Mouse (Mus musculus) induced T-regulatory cell, adult 2 months (primary cell): ENCODE measurements around the gene Mcf2l.

Experiments used
- DNase-seq: peaks from one replicate; pipeline ENCODE4 v3.0.0-alpha.2; 2012; ENCODE audit warnings: low read depth

The Mcf2l gene

GRCm38 (mm10) chr8:12951051-12951630, 77.5 kb downstream of the Mcf2l start:
- DNase-seq, result no peak

- DNase-seq, result no peak
Observed at GRCm38 (mm10) chr8:12952699-12953098, 79.1 kb downstream of the Mcf2l start.

DNA sequence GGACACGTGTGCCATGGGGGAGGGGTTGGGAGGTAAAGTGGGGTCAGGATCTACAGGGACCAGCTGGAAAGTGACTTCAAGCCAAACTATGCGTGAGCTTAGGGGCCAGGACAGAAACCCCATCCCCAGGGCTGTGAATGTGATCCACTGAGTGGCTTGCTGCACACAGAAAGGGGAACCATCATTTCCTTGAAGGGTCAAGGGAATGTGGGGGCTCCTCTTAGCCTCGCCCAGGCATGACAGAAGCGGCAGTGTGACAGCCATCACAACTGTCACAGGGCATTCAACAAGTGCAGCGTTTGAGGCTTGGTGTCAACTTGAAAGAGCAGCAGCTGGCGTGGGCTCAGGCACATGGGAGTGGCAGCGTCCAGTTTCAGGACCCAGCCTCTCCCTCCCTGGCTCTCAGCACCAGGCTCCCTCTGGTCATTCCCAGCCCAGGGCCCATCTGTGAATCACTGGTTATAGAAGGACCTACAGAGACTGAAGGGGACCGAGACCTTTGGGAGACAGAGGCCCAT, 81.8 kb downstream of the Mcf2l start:
- DNase-seq, result no peak

DNA sequence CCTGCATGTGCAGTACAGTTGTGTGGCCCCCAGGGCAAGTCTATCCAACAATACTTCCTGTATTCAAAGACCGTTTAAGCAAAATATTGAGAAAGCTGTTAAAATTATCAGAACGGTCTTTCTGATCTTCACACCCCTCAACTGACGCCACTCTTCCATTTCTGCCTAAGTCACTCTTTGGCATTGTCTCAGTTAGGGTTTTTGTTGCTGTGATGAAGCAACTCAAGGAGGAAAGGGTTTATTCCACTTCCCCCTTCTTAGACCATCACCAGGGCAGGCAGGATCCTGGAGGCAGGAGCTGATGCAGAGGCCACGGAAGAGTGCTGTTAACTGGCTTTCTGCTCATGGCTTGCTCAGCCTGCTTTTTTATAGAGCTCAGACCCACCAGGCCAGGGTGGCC, 82.3 kb downstream of the Mcf2l start:
- DNase-seq, result no peak

GRCm38 (mm10) chr8:12956941-12957340, 83.3 kb downstream of the Mcf2l start:
- no peak for DNase-seq

GRCm38 (mm10) chr8:12957419-12957818, 83.8 kb downstream of the Mcf2l start:
- DNase-seq, result no peak

GRCm38 (mm10) chr8:12960609-12961008, 87.0 kb downstream of the Mcf2l start:
- DNase-seq, result no peak

DNA sequence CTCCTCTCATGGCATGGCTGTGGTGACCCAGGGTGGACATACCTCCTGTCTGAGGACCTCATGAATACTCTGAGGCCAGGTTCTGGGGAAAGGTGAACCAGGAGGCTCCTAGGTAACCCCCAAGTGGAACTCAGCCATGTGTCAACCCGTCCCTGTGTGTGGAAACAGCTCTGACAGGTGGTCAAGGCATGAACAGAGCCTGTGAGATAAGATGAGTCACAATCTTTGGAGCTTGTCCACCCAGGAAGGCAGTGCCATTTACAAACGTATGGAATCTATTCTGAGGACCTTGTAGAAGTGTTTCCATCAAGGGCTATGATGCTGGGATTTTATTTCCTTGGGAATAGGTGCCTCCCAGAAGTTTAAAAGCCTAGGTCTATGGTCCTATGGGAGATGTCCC, 87.6 kb downstream of the Mcf2l start:
- no peak for DNase-seq

DNA sequence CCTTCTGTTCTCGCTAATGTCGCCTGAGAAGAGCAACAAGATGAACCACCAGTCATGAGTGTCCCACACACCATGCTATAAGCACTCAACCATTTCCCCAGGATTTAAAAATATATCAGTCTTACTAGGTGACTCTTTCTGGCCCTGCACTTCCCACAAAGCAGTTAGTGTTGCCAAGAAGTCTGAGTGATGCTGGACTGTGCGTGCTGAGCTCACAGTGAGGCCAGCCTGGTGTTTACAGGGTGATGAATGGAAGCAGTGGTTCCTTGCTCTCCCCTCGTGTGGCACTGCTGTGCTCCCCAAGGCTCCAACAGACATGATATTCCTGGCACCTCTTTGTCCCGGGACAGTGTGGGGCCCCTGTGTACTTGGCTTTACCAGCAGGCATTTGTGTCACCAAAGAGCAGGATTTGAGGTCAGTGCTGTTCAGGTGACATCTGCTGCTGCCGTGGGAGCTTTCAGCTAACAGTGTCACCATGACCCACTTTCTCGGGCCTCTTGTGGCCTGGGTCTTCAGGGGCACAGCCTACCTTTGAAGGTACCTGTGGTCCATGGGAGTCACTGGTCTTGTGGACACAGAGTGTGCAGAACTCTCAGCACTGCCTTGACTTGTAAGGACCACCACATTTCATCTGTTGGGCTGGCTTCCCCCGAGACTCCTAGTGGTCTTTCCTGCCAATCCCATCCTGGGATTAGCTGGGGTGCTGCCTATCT, 88.4 kb downstream of the Mcf2l start:
- DNase-seq, result no peak

- DNase-seq, result no peak
Observed at GRCm38 (mm10) chr8:12962541-12963380, 89.2 kb downstream of the Mcf2l start.

- no peak for DNase-seq
Observed at GRCm38 (mm10) chr8:12976290-12976689, 102.7 kb downstream of the Mcf2l start.

GRCm38 (mm10) chr8:12976723-12977122, 103.1 kb downstream of the Mcf2l start:
- DNase-seq, result no peak

DNA sequence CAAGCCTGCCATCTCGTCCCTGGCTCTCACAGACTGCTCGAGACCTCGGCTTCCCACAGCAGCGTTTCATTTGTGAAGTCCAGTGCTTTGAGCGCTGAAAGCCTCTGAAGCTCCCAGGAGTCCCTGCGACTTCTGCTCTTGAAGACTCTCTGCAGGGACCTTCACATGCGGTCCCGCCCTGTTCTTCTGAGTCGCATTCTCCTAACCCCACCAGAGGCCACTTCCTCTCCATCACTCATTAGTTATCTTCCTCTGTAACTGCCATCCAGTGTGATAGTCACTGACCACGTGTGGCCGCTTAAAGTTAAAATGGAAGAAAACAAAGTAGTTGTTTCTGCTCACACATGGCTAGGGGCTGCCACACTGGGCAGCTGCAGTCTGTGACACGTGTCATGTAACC, 103.7 kb downstream of the Mcf2l start:
- DNase-seq, result no peak

DNA sequence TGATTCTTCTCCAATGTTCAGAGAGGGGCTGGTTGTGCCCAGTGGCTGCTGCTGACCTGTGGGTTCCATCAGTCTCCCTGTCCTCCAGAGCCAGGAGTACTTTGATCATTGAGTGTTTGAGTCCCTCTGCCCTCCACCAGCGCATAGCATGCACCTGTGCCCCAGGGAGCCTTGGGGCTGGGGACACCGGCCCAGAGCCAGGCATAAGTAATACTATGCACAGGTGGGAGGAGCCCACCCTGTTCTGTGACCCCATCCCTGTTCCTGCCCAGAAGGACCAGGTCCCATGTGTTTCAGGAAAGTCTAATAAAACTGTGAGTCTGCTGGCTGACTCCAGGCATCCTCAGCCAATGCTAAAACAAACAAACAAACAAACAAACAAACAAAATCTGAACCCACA, 104.7 kb downstream of the Mcf2l start:
- no peak for DNase-seq

- peak; percentile 74 for DNase-seq
Observed at GRCm38 (mm10) chr8:12978726-12979125, 105.1 kb downstream of the Mcf2l start.

GRCm38 (mm10) chr8:12983681-12984467, 110.3 kb downstream of the Mcf2l start:
- no peak for DNase-seq

- no peak for DNase-seq
Observed at GRCm38 (mm10) chr8:12984601-12985243, 111.1 kb downstream of the Mcf2l start.

GRCm38 (mm10) chr8:12985259-12985658, 111.7 kb downstream of the Mcf2l start:
- no peak for DNase-seq

DNA sequence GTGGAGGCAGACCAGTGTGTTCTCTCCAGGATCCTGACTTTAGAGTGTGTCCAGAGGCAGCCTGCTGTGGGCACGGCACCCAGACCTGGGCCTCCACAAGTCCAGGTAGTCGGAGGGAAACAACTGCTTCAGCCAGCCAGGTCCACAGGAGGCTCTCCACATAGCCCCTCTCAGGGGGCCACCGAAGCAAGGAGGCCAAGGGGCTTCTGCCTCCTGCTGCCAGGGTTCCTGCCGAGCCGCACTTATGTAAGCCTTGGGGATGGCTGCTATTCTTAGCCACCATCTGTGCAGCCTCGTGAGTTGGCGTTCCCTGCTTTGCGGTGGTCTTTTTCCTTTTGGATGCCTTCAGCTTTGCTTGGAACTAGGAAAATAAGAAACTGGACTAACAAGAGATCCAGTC, 114.0 kb downstream of the Mcf2l start:
- no peak for DNase-seq

DNA sequence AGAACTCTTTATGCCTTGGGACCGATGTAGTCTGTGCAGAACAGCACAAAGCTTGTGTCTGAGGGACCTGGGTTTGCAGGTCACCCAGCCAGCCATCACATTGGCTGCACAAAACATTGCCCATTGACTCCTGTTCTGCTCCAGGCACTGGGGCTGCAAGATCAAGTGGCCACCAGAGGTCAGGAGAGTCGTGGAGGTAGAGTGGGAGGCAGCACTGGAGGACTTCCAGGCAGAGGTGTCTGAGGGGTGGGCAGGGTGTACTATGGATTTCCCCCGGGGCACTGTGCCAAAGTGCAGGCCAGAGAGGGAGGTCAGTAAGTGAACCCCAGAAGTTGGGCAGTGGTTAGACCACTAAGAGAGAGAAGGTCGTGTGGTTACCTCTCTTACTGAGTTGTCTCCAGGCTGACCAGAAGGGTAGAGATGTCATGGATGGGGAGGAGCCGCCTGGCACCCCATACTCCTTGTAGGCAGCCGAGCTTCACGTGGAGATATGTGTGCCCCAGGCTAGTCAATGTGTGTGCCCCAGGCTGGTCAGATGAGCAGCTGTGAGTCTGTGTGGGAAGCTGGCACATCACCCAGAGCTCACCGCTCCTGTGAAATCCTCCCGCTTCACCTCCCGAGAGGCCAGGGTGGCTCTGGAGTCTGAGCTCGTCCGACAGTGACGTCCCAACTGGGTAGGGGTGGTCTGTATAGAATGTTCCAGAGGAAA, 115.3 kb downstream of the Mcf2l start:
- no peak for DNase-seq

- no peak for DNase-seq
Observed at GRCm38 (mm10) chr8:12991411-12991810, 117.8 kb downstream of the Mcf2l start.
